Mouse (Mus musculus): Measurements from ENCODE around the gene Cxcr5.

- TF ChIP-seq TAL1 (IDR thresholded peaks at IDR 0.05; ENCODE audit: low read length) (no peak), GATA1 (IDR thresholded peaks at IDR 0.05; ENCODE audit: low read length) (no peak)
Observed at GRCm38 (mm10) chr9:44505824-44506467, 55.7 kb downstream of the Cxcr5 start.
